Mouse (Mus musculus) liver, embryonic 14.5 days (tissue): ENCODE data around the gene 5830473C10Rik.

Experiments used
- CTCF ChIP-seq: IDR thresholded peaks from 2 replicates; pipeline ENCODE4 v1.5.1; 2016; ENCODE audit warnings: antibody characterized with exemption, low read depth, control low read depth
- EP300 ChIP-seq: IDR thresholded peaks from 2 replicates; pipeline ENCODE4 v1.6.1; 2016; ENCODE audit warnings: antibody characterized with exemption, low read depth

GRCm38 (mm10) chr5:90582179-90582578, 21.3 kb downstream of the 5830473C10Rik start:
- TF ChIP-seq CTCF (no peak), EP300 (no peak)
